Comparison of ENCODE assay signal across 27 mouse cellular contexts in genomic region chr9:40727140-40727823, GRCm38 (mm10). TPM values are rescaled to one million over a fixed set of nuclear protein-coding genes. Genes with fewer than 3 reads are reported as not detected.
DNase-seq lines count a peak whose midpoint lies in the region; ATAC-seq lines count a peak whose summit lies in the region.
"Had no signal": no experiment of that assay in that cellular context is flagged by ENCODE, and none has a peak within 500 bp of the region (broad histone marks: within the 10 kb centered on the region; RNA-seq: fewer than 3 reads in every experiment).

No protein-coding gene starts in this region.

- H3K9me3 ChIP-seq in embryonic facial prominence, embryonic 13.5 days = no peaks in the 10 kb centered on the region
- H3K9me3 ChIP-seq in embryonic facial prominence, embryonic 10.5 days = no peaks in the 10 kb centered on the region
- H3K9me3 ChIP-seq in limb, embryonic 12.5 days = no peaks in the 10 kb centered on the region
- H3K9me3 ChIP-seq in limb, embryonic 10.5 days (replicated peaks) = no peaks in the 10 kb centered on the region
- H3K9me3 ChIP-seq: forebrain, embryonic 10.5 days; forebrain, embryonic 13.5 days; hindbrain, embryonic 10.5 days; hindbrain, embryonic 13.5 days had no signal

- no peak overlapping the region for H3K4me3 ChIP-seq in embryonic facial prominence, embryonic 13.5 days
- H3K4me3 ChIP-seq in embryonic facial prominence, embryonic 10.5 days = no peak overlapping the region
- H3K4me3 ChIP-seq in limb, embryonic 12.5 days (replicated peaks) = no peak overlapping the region
- no peak overlapping the region for H3K4me3 ChIP-seq in limb, embryonic 10.5 days
- H3K4me3 ChIP-seq: forebrain, embryonic 10.5 days; forebrain, embryonic 13.5 days; heart, adult 2 months; hindbrain, embryonic 10.5 days; hindbrain, embryonic 13.5 days had no signal

- WGBS in embryonic facial prominence, embryonic 13.5 days = 84% methylated on average over 4 of the region's 4 CpGs
- WGBS in embryonic facial prominence, embryonic 10.5 days = 86% methylated on average over 4 of the region's 4 CpGs
- WGBS in limb, embryonic 12.5 days = 90% methylated on average over 4 of the region's 4 CpGs
- 90% methylated on average over 4 of the region's 4 CpGs for WGBS in limb, embryonic 10.5 days

- peaks cover 41% of the 10 kb centered on the region for H3K4me1 ChIP-seq in embryonic facial prominence, embryonic 13.5 days
- H3K4me1 ChIP-seq in embryonic facial prominence, embryonic 10.5 days = peaks cover 46% of the 10 kb centered on the region
- H3K4me1 ChIP-seq in limb, embryonic 12.5 days (replicated peaks) = peaks cover 56% of the 10 kb centered on the region
- H3K4me1 ChIP-seq in limb, embryonic 10.5 days = peaks cover 35% of the 10 kb centered on the region

- H3K27ac ChIP-seq in embryonic facial prominence, embryonic 13.5 days = 0 out of 2 replicates have a peak overlapping the region, but pooled peaks have one; percentile 48
- no peak overlapping the region for H3K27ac ChIP-seq in embryonic facial prominence, embryonic 10.5 days (replicated peaks)
- H3K27ac ChIP-seq in limb, embryonic 12.5 days = peak overlapping the region; percentile 54; the same call in 1 of the 2 replicates
- H3K27ac ChIP-seq in limb, embryonic 10.5 days = no peak overlapping the region
- H3K27ac ChIP-seq: forebrain, embryonic 10.5 days; heart, adult 2 months; hindbrain, embryonic 10.5 days; hindbrain, embryonic 13.5 days had no signal

- ATAC-seq in embryonic facial prominence, embryonic 13.5 days (ENCODE audit: insufficient number of reproducible peaks, insufficient read depth, low FRiP score, low TSS enrichment, low read depth) = no peak
- ATAC-seq in limb, embryonic 12.5 days (ENCODE audit: insufficient number of reproducible peaks, insufficient read depth, low FRiP score, low TSS enrichment, low read depth) = no peak
- ATAC-seq in megakaryocyte progenitor cell, adult 5-6 weeks (replicated peaks; ENCODE audit: poor library complexity) = peak; percentile 66
- ATAC-seq: activated CD4-positive, CD25-positive, alpha-beta regulatory T cell, adult 4 months; forebrain, embryonic 13.5 days; hindbrain, embryonic 16.5 days; intestine, embryonic 16.5 days had no signal

- H3K36me3 ChIP-seq in embryonic facial prominence, embryonic 13.5 days = no peaks in the 10 kb centered on the region
- peaks cover 3% of the 10 kb centered on the region; the same call in 1 of the 2 replicates for H3K36me3 ChIP-seq in embryonic facial prominence, embryonic 10.5 days (replicated peaks)
- peaks cover 9% of the 10 kb centered on the region; the same call in 1 of the 2 replicates for H3K36me3 ChIP-seq in limb, embryonic 12.5 days
- peaks cover 9% of the 10 kb centered on the region; the same call in 1 of the 2 replicates for H3K36me3 ChIP-seq in limb, embryonic 10.5 days
- H3K36me3 ChIP-seq: forebrain, embryonic 10.5 days; hindbrain, embryonic 10.5 days; hindbrain, embryonic 13.5 days had no signal

- no peak overlapping the region for H3K9ac ChIP-seq in embryonic facial prominence, embryonic 13.5 days
- no peak overlapping the region for H3K9ac ChIP-seq in limb, embryonic 12.5 days (replicated peaks)
- H3K9ac ChIP-seq: forebrain, embryonic 13.5 days; hindbrain, embryonic 13.5 days had no signal

- DNase-seq in embryonic facial prominence, embryonic 10.5 days (ENCODE audit: low spot score) = no peak
- DNase-seq in limb, embryonic 10.5 days (ENCODE audit: low spot score) = no peak
- no peak for DNase-seq in thymus, postnatal 10 days (ENCODE audit: low spot score in 2 of 2)
- DNase-seq: adrenal gland, postnatal 10 days; adrenal gland, postnatal 36 days; cerebellum, adult 18-20 months; cerebellum, adult 9-10 months; gastrocnemius, postnatal 25 days; heart, adult 2 months; heart, postnatal 36 days had no signal

- no peak overlapping the region for H3K4me2 ChIP-seq in embryonic facial prominence, embryonic 13.5 days
- H3K4me2 ChIP-seq in limb, embryonic 12.5 days = no peak overlapping the region
- H3K4me2 ChIP-seq: forebrain, embryonic 13.5 days; heart, embryonic 11.5 days; hindbrain, embryonic 13.5 days had no signal

- no peaks in the 10 kb centered on the region for H3K27me3 ChIP-seq in embryonic facial prominence, embryonic 13.5 days
- no peaks in the 10 kb centered on the region for H3K27me3 ChIP-seq in embryonic facial prominence, embryonic 10.5 days (replicated peaks; ENCODE audit: low read depth, poor library complexity, severe bottlenecking)
- H3K27me3 ChIP-seq in limb, embryonic 12.5 days = no peaks in the 10 kb centered on the region
- no peaks in the 10 kb centered on the region for H3K27me3 ChIP-seq in limb, embryonic 10.5 days (ENCODE audit: low read depth, poor library complexity, severe bottlenecking)
- H3K27me3 ChIP-seq: forebrain, embryonic 13.5 days; hindbrain, embryonic 13.5 days had no signal

RNA-seq across cellular contexts. Expression of gene Clmp, which starts 41.5 kb away (rescaled TPM):
- 55.9 and 56.5 TPM in 2 replicates for polyA plus RNA-seq in embryonic facial prominence, embryonic 13.5 days (2015; fragmentation: Nextera tagmentation; extraction: Ambion mirVana)
- 35.5 and 45.6 TPM in 2 replicates for polyA plus RNA-seq in embryonic facial prominence, embryonic 10.5 days (2016; fragmentation: Nextera tagmentation; extraction: Ambion mirVana)
- polyA plus RNA-seq in limb, embryonic 12.5 days (2016; fragmentation: Nextera tagmentation; extraction: Ambion mirVana) = 67.7 TPM in 2 replicates
- 47.0 and 53.5 TPM in 2 replicates for polyA plus RNA-seq in limb, embryonic 10.5 days (2016; fragmentation: Nextera tagmentation; extraction: Ambion mirVana)
- total RNA-seq in megakaryocyte progenitor cell, adult 5-6 weeks (2015) = 0.10 and 0.22 TPM in 2 replicates
- total RNA-seq in megakaryocyte progenitor cell, adult 5-6 weeks (2017) = 0.25 and 0.54 TPM in 2 replicates

RNA-seq across cellular contexts. Expression of gene Gm21915, which starts 56.9 kb away (rescaled TPM):
- polyA plus RNA-seq in embryonic facial prominence, embryonic 13.5 days (2015; fragmentation: Nextera tagmentation; extraction: Ambion mirVana) = not detected in 2 replicates
- not detected in 2 replicates for polyA plus RNA-seq in embryonic facial prominence, embryonic 10.5 days (2016; fragmentation: Nextera tagmentation; extraction: Ambion mirVana)
- not detected in 2 replicates for polyA plus RNA-seq in limb, embryonic 12.5 days (2016; fragmentation: Nextera tagmentation; extraction: Ambion mirVana)
- polyA plus RNA-seq in limb, embryonic 10.5 days (2016; fragmentation: Nextera tagmentation; extraction: Ambion mirVana) = not detected in 2 replicates
- total RNA-seq in megakaryocyte progenitor cell, adult 5-6 weeks (2015) = not detected in 2 replicates
- total RNA-seq in megakaryocyte progenitor cell, adult 5-6 weeks (2017) = not detected in 2 replicates
- total RNA-seq: adrenal gland, adult 18-20 months; adrenal gland, postnatal 10 days; adrenal gland, postnatal 36 days; gastrocnemius, adult 8-10 months; gastrocnemius, postnatal 25 days; heart, adult 2 months; heart, postnatal 36 days had no signal
- polyA plus RNA-seq: activated CD4-positive, CD25-positive, alpha-beta regulatory T cell, adult 4 months; embryonic facial prominence, embryonic 14.5 days; forebrain, embryonic 10.5 days; forebrain, embryonic 13.5 days; gonadal fat pad, adult 2 months; heart, adult 2 months; heart, embryonic 11.5 days; heart, embryonic 14.5 days; heart, postnatal 0 days; hindbrain, embryonic 10.5 days; hindbrain, embryonic 13.5 days; hindbrain, embryonic 16.5 days; intestine, embryonic 16.5 days had no signal

Comparison
In these comparisons a context has a peak if more than half of its experiments do, and no peak if none do; other contexts are left out.
1. H3K27ac ChIP-seq: peak in embryonic facial prominence, embryonic 13.5 days (single experiment) and limb, embryonic 12.5 days (single experiment); none in embryonic facial prominence, embryonic 10.5 days (single experiment) and limb, embryonic 10.5 days (single experiment).